ENCODE assay signal across 8 mouse cellular contexts in genomic region chr13:38634256-38634799, GRCm38 (mm10). TPM values are rescaled to one million over a fixed set of nuclear protein-coding genes. Genes with fewer than 3 reads are reported as not detected.
DNase-seq lines count a peak whose midpoint lies in the region; ATAC-seq and TF ChIP-seq lines count a peak whose summit lies in the region.

No protein-coding gene starts in this region.

- H3K4me3 ChIP-seq in stomach, postnatal 0 days (ENCODE audit: low read depth, low read length) = peak overlapping the region; percentile 95

- H3K27ac ChIP-seq in stomach, postnatal 0 days (replicated peaks) = peak overlapping the region; percentile 65

- WGBS in stomach, postnatal 0 days = under 1% methylated on average over 19 of the region's 19 CpGs

- H3K36me3 ChIP-seq in stomach, postnatal 0 days (ENCODE audit: control insufficient read depth, insufficient read depth, low read length) = no peaks in the 10 kb centered on the region

- TF ChIP-seq EP300 in stomach, postnatal 0 days (optimal IDR thresholded peaks at IDR 0.05) = no peak

- ATAC-seq in megakaryocyte progenitor cell, adult 5-6 weeks (replicated peaks; ENCODE audit: poor library complexity) = peak; percentile 15
- peak; percentile 74 for ATAC-seq in stomach, postnatal 0 days (ENCODE audit: low FRiP score, low TSS enrichment)

- peak; percentile 16 for DNase-seq in retina, adult 2 months (ENCODE audit: low read depth, low spot score)
- DNase-seq in retina, postnatal 1 day = no peak
- peak; percentile 41 for DNase-seq in embryo, embryonic 10.5 days (ENCODE audit: low spot score)
- peak; percentile 33 to 57 for DNase-seq in frontal cortex, postnatal 25 days (ENCODE audit: low spot score in 2 of 2)
- DNase-seq in layer of hippocampus, postnatal 25 days (ENCODE audit: extremely low spot score in 1 of 2, low spot score in 1 of 2) = peak; percentile 34 to 46
- no peak for DNase-seq in stomach, postnatal 0 days (ENCODE audit: low spot score)
- DNase-seq in urinary bladder, adult 2 months (ENCODE audit: low spot score) = no peak

- peak overlapping the region; percentile 77 for H3K9ac ChIP-seq in stomach, postnatal 0 days (ENCODE audit: low read length)

- no peaks in the 10 kb centered on the region for H3K27me3 ChIP-seq in stomach, postnatal 0 days (ENCODE audit: control insufficient read depth, insufficient read depth, low read length)

- no peaks in the 10 kb centered on the region for H3K9me3 ChIP-seq in stomach, postnatal 0 days (ENCODE audit: control insufficient read depth, low read length)

- H3K4me1 ChIP-seq in stomach, postnatal 0 days (replicated peaks; ENCODE audit: control insufficient read depth, insufficient read depth) = no peaks in the 10 kb centered on the region

- no peak for TF ChIP-seq CTCF in stomach, postnatal 0 days (IDR thresholded peaks at IDR 0.05; ENCODE audit: low read depth)

- peak overlapping the region; percentile 86 for H3K4me2 ChIP-seq in stomach, postnatal 0 days (replicated peaks; ENCODE audit: low read depth)

RNA-seq across cellular contexts. Expression of gene Bloc1s5, which starts 0.6 kb away (rescaled TPM):
- 10 to 100 TPM in 1 of 2 experiments, 1 to 10 TPM in 1; 9.1 to 10.6 TPM for total RNA-seq in layer of hippocampus, postnatal 25 days (2021)
- 3.6 and 4.5 TPM in 2 replicates for total RNA-seq in megakaryocyte progenitor cell, adult 5-6 weeks (2015)
- total RNA-seq in megakaryocyte progenitor cell, adult 5-6 weeks (2017) = 13.0 and 14.7 TPM in 2 replicates
- 12.2 and 12.5 TPM in 2 replicates for polyA plus RNA-seq in stomach, postnatal 0 days (2015; fragmentation: Nextera tagmentation; extraction: Ambion mirVana)
- polyA plus RNA-seq in urinary bladder, adult 2 months (2012; rRNA removed) = 7.3 and 7.5 TPM in 2 replicates

RNA-seq across cellular contexts. Expression of gene Eef1e1, which starts 24.5 kb away (rescaled TPM):
- total RNA-seq in layer of hippocampus, postnatal 25 days (2021) = 10 to 100 TPM; 30.4 to 31.0 TPM
- 55.4 and 63.3 TPM in 2 replicates for total RNA-seq in megakaryocyte progenitor cell, adult 5-6 weeks (2015)
- total RNA-seq in megakaryocyte progenitor cell, adult 5-6 weeks (2017) = 43.5 and 52.9 TPM in 2 replicates
- 24.5 and 25.6 TPM in 2 replicates for polyA plus RNA-seq in stomach, postnatal 0 days (2015; fragmentation: Nextera tagmentation; extraction: Ambion mirVana)
- 11.3 and 11.4 TPM in 2 replicates for polyA plus RNA-seq in urinary bladder, adult 2 months (2012; rRNA removed)

Comparison
In these comparisons a context has a peak if more than half of its experiments do, and no peak if none do; other contexts are left out.
1. DNase-seq: peak in retina, adult 2 months (single experiment), embryo, embryonic 10.5 days (single experiment), frontal cortex, postnatal 25 days (2 of 2) and layer of hippocampus, postnatal 25 days (2 of 2); none in retina, postnatal 1 day (single experiment), stomach, postnatal 0 days (single experiment) and urinary bladder, adult 2 months (single experiment).